Mouse (Mus musculus) lung, adult 18-20 months (tissue): ENCODE results near the gene Tmsb15b1.
"Not testable (repeated sequence)": the region's sequence is repeated elsewhere in the genome, so short reads cannot be mapped to it uniquely, and the experiment has no call there.

Source experiments
- DNase-seq, 2 experiments: peaks; one replicate each; pipeline ENCODE4 v3.0.0; 2022; ENCODE audit warnings: mixed read lengths in 2 of 2

The Tmsb15b1 gene

DNA sequence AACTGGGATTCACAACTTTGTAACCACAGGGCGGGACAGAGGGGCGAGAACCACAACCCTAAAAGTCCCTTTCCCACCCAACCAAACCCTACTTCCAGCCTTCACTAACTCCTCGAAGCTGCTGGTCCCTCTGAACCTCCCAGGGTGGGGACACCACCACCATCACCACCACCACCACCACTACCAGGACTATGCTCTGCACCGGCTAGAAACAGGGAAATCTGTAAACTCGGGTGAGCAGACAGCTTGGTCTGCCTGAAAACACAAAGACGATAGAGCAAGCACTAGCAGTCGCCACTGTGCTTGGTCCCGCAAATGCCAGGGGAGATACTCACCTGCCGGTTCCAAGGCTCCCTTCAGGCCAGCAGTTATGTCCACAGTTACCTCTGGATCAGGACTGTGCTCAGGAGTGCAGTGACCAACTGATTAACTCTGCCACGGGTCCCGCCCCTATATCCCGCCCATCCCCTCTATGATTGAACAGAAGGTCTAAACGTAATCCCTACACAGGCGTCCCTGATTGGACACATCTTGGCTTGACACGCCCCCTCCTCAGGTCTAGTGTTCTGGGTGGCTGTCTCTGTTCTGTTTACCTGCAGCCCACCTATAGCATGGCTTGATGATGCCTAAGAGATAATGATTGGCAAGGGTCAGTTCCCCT is at the start of gene Tmsb15b1, which contains the start of gene Tmsb15l:
TSS of gene Tmsb15b1 (minus strand) at position 451 of the 661 bp plus-strand sequence.
TSS of gene Tmsb15l (minus strand) at position 446 of the 661 bp plus-strand sequence.
- peak; percentile 64 to 80 for DNase-seq

DNA sequence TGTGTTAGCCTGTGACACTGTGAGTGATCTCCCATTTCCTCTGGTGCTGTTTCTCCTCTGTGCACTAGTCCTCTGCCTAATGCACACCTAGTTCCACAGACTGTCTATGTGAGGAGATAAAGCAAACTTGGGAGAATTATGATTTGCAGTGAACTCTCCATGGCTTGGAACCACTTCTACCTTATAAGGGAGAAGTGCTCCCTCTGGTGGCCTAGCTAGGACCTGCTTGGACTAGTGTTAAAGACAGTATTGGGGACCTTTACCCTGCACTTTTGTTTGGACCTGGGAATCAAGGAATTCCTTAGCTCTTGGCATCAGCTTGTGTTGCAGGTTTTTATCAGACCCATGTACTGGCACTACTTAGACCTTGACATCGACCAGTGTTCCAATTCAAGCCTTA is 42.6 kb upstream of the Tmsb15b1 start:
- peak; percentile 37 to 47 for DNase-seq

DNA sequence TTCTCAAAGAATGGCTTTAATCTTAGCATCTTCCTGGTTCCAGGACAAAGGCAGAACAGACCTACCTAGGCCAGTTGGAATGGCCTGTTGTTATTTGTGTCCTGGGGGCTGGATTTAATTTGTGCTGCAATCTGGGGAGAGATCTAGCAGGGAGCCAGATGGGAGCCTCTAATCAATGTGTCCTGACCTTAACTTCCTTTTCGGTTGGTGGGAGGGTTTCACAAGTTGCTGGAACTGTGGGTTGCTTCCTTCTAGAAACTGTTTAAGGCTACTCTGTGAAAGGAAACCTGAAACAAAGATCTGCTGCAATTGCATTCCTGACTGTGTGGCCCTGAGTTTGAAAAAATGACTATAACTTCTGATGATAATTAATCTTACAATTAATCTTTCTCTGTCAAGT is 41.0 kb upstream of the Tmsb15b1 start:
- DNase-seq, result no peak

DNA sequence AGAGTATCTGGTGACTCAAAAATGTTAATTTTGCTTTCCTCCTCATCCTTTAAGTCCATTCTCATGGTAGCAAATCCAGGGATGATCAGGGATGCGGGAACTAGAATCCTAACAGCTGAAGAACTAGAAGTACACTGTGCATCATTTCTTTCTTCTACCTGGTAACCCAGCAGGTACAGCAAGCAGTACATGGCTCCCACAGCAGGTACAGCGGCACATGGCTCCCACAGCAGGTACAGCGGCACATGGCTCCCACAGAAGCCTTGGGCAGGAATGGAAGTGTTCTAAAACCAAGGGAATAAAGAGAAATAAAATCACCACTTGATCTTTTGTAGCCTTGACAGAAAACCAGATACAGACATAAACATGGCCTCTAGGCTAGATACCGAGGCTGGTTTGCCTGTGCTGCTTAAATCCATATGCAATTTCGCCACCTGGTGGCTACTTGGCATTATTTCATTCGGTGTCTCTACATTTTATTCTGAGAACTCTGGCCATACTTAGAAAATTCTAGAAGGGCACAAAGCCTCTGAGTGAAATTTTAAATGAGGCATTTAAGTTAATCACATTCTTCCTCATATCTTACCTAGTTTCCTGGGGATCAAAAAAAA is 38.5 kb upstream of the Tmsb15b1 start:
- DNase-seq, result peak in 1 of 2 experiments; percentile 31

DNA sequence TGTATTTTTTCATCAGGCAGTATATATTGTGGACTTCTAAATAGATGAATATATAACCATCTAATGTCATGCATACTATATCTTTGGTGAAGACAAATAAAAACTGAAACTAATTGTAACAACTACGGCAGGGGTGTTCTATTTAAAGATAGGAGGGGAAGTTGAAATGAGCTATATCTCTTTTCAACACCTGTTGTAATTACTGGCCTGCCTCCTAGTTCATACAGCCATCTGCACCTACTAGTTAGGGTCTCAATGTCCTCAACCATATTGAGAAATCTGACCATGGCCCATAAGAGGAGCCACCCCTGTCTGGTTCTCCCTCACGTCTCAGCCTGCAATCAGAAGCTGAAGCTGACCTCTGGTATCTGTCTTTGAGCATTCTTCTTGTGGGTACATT is 19.6 kb upstream of the Tmsb15b1 start:
- DNase-seq, result no peak

DNA sequence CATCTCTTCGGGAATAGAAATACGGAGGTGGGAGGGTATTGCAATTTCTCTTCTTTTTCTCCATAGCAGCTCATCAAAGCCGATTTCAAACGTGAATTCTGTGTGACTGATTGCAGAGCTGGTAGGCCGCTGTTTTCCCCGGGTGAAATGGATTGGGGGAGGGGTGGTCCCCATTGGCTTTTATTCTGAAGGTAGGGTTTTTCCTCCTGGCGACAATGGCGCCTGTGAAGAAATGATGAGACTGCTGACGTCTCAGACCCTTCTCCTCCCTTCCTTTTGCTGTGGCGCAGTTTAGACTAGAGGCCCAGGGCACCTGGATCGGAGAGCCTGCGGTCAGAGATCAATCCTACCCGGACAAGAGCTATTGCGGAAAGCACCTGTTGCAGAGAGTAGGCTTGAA is 17.0 kb upstream of the Tmsb15b1 start:
- no peak for DNase-seq

DNA sequence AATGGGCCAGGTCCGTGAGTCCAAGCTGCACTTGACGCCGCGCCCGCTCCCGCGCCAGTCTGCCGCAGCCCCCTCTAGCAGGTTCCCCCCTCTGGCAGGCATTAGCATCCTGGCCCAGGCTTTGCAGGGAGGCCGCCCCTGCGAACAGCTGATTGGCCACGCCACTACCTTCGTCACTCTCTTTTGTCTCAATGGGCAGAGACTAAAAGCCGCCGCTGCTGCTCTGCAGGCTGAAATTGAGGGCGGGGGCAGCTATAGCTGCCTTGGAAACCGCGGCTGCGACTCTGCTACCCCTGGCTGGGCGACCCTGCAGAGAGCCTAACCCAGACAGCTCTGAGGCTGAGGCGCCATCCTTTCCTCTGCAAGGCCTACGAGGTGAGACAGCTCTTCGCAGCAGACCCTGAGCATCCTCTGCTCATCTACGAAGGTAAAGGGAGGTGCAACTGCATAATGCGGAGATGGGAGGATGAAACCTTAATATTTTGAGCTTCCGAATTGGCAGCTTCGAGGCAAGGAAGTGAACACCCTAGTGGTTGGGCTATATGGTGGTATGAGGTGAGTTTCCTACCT is 16.4 kb upstream of the Tmsb15b1 start, which contains the start of gene Zcchc18:
TSS of gene Zcchc18 (plus strand) at position 178 of the 570 bp plus-strand sequence.
- peak; percentile 48 to 52 for DNase-seq

DNA sequence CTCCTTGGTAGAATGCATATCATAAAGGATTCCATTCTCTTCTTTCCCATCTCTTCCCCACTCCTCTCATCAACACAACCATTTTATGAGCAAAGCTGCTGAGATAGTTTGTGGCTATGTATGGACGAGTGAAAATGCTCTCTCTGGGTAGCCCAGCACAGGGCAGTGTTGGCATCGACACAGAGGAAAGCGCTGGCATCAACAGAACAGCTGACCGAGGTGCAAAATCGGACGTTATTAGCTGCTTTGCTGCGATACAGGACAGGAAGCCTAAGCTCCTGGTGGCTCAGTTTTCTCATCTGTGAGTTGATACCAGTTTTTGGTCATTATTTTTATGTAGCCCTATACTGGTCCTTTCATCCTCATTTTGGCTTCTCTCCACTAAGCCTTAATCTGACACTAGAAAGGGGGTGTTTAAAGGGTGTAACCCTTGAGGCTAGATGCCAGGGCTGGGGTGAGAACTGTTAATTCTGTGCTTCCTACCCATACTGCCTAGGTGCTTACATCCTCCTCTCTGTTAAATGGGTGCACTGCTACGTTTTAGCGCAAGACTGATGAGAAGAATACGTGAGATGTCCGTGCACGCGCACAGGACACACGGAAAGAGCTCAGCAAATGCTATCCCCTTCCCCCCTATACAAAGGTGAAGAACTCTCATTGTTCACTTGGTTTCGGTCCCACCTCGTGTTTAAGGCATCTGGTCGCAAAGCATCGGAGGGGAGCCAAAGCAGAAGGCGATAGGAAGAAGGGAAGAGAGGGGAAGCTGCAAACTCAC is 15.7 kb upstream of the Tmsb15b1 start:
- DNase-seq, result no peak

DNA sequence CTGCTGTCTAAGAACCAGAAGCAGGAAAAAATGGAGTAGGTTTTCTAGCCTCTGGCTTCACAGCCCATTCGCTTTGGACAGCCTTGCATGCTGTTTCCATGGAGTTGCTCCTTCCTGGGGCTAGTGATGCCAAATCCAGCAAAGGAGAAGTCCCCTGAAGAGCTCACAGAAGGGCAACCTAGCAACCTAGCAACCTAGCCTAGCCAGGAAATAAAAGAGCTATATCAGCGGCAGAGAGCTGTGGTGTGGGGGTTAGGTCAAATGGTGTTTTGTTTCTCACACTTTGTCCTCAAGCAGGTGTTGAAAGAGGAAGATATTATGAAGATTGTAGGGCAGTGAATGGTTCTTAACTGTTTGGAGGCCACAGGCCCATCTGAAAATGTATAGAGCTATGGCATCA is 14.6 kb upstream of the Tmsb15b1 start:
- DNase-seq, result no peak

DNA sequence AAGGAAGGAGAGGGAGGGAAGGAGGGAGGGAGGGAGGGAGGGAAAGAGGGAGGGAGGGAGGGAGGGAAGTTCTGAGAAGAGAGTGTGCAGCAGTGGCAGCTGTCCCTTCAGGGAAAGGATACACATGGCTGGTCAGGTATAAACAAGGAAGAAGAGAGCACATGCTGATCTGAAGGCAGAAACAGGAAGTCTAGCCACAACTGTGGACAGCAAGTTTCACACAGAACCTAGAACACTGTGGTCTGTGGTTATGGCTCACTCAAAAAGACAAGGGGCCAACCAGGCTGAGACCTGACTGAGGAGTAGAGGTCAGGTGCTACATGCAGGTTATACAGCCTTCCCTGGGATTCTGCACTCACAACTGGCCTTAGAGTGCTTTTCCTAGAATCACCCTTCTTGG is 9.4 kb upstream of the Tmsb15b1 start:
- no peak for DNase-seq

DNA sequence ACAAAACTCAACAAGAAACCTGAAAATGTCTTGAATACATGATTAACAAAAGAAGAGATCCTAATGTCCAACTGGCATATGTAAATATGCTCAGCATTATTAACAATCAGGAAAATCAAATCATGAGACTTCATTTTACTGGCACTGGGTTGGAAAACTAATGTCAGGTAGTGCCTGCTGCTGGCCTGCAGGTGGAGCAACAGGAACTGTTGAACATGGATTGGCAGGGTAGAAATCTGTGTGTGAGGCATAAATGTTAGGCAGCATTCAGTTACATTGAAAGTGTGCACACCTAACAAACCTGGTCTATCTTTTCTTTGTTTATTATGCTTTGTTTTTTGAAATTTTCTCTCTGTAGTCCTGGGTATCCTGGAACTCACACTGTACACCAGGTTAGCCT is 1.9 kb upstream of the Tmsb15b1 start:
- no peak for DNase-seq

DNA sequence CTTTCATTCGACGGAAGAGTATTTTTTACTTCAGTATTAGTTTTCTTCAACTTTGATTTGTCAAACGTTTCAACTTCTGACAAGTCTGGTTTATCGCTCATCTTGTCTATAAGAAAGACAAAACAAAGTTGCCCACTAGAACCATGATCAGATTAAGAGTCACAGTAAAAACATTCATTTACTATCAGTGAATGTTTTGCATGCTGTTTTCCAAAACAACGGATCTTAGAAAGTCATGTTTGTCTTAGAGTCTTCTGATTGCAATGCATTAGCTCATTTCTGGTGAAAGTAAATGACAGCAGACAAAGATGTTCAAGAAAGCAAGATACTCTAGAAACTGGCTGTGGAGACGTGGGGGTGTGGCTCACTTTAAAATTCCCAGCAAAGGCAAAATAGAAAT is 1.3 kb downstream of the Tmsb15b1 start, which contains the start of gene Tmsb15b2:
TSS of gene Tmsb15b2 (minus strand) at position 101 of the 400 bp plus-strand sequence.
- DNase-seq, result not testable (repeated sequence)

DNA sequence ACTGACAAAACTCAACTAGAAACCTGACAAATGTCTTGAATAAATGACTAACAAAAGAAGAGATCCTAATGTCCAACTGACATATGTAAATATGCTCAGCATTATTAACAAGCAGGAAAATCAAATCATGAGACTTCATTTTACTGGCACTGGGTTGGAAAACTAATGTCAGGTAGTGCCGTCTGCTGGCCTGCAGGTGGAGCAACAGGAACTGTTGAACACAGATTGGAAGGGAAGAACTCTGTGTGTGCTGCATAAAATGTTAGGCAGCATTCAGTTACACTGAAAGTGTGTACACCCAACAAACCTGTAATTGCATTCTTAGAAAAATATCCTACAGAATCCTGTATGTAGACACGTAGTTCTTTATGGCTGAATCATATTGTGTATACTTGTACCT is 17.0 kb downstream of the Tmsb15b1 start:
- DNase-seq, result peak in 1 of 2 experiments; percentile 7

DNA sequence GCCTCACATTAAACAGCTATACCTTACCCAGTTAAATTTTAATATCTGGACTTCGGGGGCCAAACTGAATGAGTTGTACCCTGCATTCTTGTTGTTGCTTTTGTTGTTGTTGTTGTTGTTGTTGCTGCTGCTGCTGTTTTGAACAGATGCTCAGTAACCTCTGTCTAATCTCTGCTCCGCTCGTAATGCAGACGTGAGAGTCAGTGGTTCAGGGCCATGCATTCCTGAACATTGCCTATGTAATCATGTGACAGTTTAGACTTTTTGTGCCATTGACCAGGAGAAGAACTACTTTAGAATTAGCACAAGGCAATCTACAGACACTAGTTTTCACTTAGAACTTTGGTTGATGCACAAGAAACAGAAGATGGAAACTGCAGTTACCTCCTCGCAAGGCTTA is 18.4 kb downstream of the Tmsb15b1 start:
- DNase-seq, result not testable (repeated sequence)

DNA sequence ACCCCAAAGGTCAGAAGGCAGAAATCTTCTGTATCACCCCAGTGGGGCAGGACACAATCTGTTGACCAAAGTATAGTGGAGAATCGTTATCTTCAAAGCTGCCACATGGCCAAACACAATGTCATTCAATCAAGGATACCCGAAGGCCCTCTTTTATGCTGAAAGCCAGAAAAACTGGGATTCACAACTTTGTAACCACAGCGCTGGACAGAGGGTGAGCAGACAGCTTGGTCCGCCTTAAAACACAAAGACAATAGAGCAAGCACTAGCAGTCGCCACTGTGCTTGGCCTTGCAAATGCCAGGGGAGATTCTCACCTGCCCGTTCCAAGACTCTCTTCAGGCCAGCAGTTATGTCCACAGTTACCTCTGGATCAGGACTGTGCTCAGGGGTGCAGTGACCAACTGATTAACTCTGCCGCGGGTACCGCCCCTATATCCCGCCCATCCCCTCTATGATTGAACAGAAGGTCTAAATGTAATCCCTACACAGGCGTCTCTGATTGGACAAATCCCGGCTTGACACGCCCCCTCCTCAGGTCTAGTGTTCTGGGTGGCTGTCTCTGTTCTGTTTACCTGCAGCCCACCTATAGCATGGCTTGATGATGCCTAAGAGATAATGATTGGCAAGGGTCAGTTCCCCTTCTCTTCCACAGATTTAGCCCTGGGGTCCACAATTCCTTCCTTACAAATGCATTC is 18.9 kb downstream of the Tmsb15b1 start:
- DNase-seq, result peak; percentile 33 to 85

DNA sequence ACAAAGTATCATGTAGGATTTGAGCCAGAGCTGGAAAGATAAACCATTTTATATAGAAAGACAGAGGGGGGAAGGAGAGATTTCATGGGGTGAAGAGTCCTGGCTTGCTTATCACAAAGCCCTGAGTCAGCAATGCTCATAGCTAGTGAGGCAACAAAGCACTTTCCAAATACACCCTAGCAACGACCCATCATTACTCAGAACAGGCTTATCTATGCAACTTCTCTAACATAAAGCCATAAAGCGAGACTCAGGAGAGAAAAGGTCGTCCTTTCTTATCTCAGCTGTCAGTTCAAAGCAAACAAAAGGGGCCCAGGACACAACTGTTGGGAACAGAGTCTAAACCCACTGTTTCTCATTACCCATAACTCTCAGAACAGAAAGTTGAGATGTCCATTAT is 38.7 kb downstream of the Tmsb15b1 start:
- DNase-seq, result no peak

DNA sequence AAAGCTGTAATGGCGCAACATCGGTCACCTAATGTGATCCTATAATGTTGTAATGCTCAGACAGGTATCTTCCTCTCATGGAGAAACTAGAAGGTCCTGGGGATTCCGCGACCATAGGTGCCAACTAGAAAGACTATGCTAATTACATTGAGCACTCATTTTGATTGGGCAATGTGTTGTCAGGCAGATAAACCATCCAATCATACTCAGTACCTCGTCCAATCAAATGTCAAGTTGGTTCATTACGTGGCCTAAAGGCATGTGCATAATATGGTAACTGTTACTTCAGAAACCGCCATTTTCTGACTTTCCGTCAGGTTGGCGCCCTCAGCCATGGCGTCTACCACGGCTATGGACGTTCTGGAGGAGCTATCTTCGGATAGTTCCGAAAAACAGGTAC is 49.6 kb downstream of the Tmsb15b1 start, which contains the start of gene H2bfm:
TSS of gene H2bfm (plus strand) at position 295 of the 400 bp plus-strand sequence.
- no peak for DNase-seq

DNA sequence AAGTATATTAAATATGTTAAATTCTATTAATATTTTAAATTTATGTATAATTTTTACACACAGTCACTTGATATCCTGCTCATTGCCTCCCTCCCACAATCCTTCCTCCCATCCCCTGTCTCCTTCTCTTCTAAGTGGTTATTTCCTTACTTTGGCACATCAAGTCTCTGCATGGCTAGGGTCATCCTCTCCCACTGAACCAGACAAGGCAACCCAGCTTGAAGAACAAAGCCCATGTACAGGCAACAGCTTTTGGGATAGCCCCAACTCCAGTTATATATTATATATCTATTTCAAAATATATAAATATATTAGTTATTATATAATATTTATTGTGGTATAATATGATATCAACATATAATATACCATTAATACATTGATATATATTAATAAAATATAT is 50.8 kb downstream of the Tmsb15b1 start:
- no peak for DNase-seq
